Mouse (Mus musculus): Measurements from ENCODE around the gene Pth1r. TPM values are rescaled to one million over a fixed set of nuclear protein-coding genes. Genes with fewer than 3 reads are reported as not detected.
A peak's percentile ranks its signal among the peaks of the same experiment; 100 is the strongest.

Pth1r gene
- polyA plus RNA-seq, 2 experiments = 96.9 to 149 TPM

- TF ChIP-seq POLR2A (IDR thresholded peaks at IDR 0.05; ENCODE audit: borderline replicate concordance, extremely low read depth, insufficient read depth, insufficient read length) = no peak
- Histone ChIP-seq H3K9me3 (ENCODE audit: control insufficient read depth, low read length) (no peaks in the 10 kb centered on the region), H3K36me3 (ENCODE audit: control insufficient read depth, insufficient read depth, low read length) (no peaks in the 10 kb centered on the region), H3K4me3 (replicated peaks; ENCODE audit: low read length) (no peak overlapping the region), H3K27me3 (ENCODE audit: control insufficient read depth, insufficient read depth, low read length) (no peaks in the 10 kb centered on the region), H3K27ac (replicated peaks; ENCODE audit: low read depth, low read length) (peak overlapping the region; percentile 68), H3K4me2 (replicated peaks; ENCODE audit: low read depth, low read length, severe bottlenecking) (peak overlapping the region; percentile 34), H3K4me1 (ENCODE audit: control insufficient read depth, insufficient read depth, low read length) (peaks cover 56% of the 10 kb centered on the region), H3K9ac (ENCODE audit: low read depth, low read length, severe bottlenecking) (no peak overlapping the region)
- peak; percentile 85 for ATAC-seq (ENCODE audit: low FRiP score, low read depth)
- peak; percentile 63 for DNase-seq (ENCODE audit: low spot score)
- WGBS = 5% methylated on average over 14 of the region's 14 CpGs
Measured at GRCm38 (mm10) chr9:110750404-110751187, 3.7 kb upstream of the Pth1r start.

GRCm38 (mm10) chr9:110748451-110748850, 1.5 kb upstream of the Pth1r start:
- Histone ChIP-seq H3K27ac (replicated peaks; ENCODE audit: low read depth, low read length) (no peak overlapping the region), H3K9me3 (ENCODE audit: control insufficient read depth, low read length) (no peaks in the 10 kb centered on the region), H3K4me2 (replicated peaks; ENCODE audit: low read depth, low read length, severe bottlenecking) (no peak overlapping the region), H3K9ac (ENCODE audit: low read depth, low read length, severe bottlenecking) (no peak overlapping the region), H3K36me3 (ENCODE audit: control insufficient read depth, insufficient read depth, low read length) (no peaks in the 10 kb centered on the region), H3K4me3 (replicated peaks; ENCODE audit: low read length) (no peak overlapping the region), H3K4me1 (ENCODE audit: control insufficient read depth, insufficient read depth, low read length) (peaks cover 55% of the 10 kb centered on the region), H3K27me3 (ENCODE audit: control insufficient read depth, insufficient read depth, low read length) (no peaks in the 10 kb centered on the region)
- WGBS = 53% methylated on average over 2 of the region's 2 CpGs
- DNase-seq (ENCODE audit: low spot score) (no peak), ATAC-seq (ENCODE audit: low FRiP score, low read depth) (no peak)
- no peak for TF ChIP-seq POLR2A (IDR thresholded peaks at IDR 0.05; ENCODE audit: borderline replicate concordance, extremely low read depth, insufficient read depth, insufficient read length)

- Histone ChIP-seq H3K4me2 (replicated peaks; ENCODE audit: low read depth, low read length, severe bottlenecking) (no peak overlapping the region), H3K27me3 (ENCODE audit: control insufficient read depth, insufficient read depth, low read length) (no peaks in the 10 kb centered on the region), H3K27ac (replicated peaks; ENCODE audit: low read depth, low read length) (0 out of 2 replicates have a peak overlapping the region, but pooled peaks have one; percentile 38), H3K9me3 (ENCODE audit: control insufficient read depth, low read length) (no peaks in the 10 kb centered on the region), H3K36me3 (ENCODE audit: control insufficient read depth, insufficient read depth, low read length) (no peaks in the 10 kb centered on the region), H3K4me3 (replicated peaks; ENCODE audit: low read length) (no peak overlapping the region), H3K9ac (ENCODE audit: low read depth, low read length, severe bottlenecking) (no peak overlapping the region), H3K4me1 (ENCODE audit: control insufficient read depth, insufficient read depth, low read length) (peaks cover 42% of the 10 kb centered on the region)
- ATAC-seq (ENCODE audit: low FRiP score, low read depth) (no peak), DNase-seq (ENCODE audit: low spot score) (no peak)
- WGBS = 14% methylated on average over 5 of the region's 5 CpGs
- TF ChIP-seq POLR2A (IDR thresholded peaks at IDR 0.05; ENCODE audit: borderline replicate concordance, extremely low read depth, insufficient read depth, insufficient read length) = no peak
Measured at GRCm38 (mm10) chr9:110746238-110746637, 707 bp downstream of the Pth1r start.

GRCm38 (mm10) chr9:110745752-110746151, 1.2 kb downstream of the Pth1r start:
- Histone ChIP-seq H3K4me3 (replicated peaks; ENCODE audit: low read length) (no peak overlapping the region), H3K27me3 (ENCODE audit: control insufficient read depth, insufficient read depth, low read length) (no peaks in the 10 kb centered on the region), H3K4me1 (ENCODE audit: control insufficient read depth, insufficient read depth, low read length) (peaks cover 42% of the 10 kb centered on the region), H3K9me3 (ENCODE audit: control insufficient read depth, low read length) (no peaks in the 10 kb centered on the region), H3K4me2 (replicated peaks; ENCODE audit: low read depth, low read length, severe bottlenecking) (no peak overlapping the region), H3K9ac (ENCODE audit: low read depth, low read length, severe bottlenecking) (no peak overlapping the region), H3K27ac (replicated peaks; ENCODE audit: low read depth, low read length) (no peak overlapping the region), H3K36me3 (ENCODE audit: control insufficient read depth, insufficient read depth, low read length) (no peaks in the 10 kb centered on the region)
- no peak for ATAC-seq (ENCODE audit: low FRiP score, low read depth)
- no peak for DNase-seq (ENCODE audit: low spot score)
- 16% methylated on average over 4 of the region's 5 CpGs for WGBS
- TF ChIP-seq POLR2A (IDR thresholded peaks at IDR 0.05; ENCODE audit: borderline replicate concordance, extremely low read depth, insufficient read depth, insufficient read length) = no peak

- Histone ChIP-seq H3K36me3 (ENCODE audit: control insufficient read depth, insufficient read depth, low read length) (peaks cover 11% of the 10 kb centered on the region), H3K4me2 (replicated peaks; ENCODE audit: low read depth, low read length, severe bottlenecking) (peak overlapping the region; percentile 74), H3K4me1 (ENCODE audit: control insufficient read depth, insufficient read depth, low read length) (peaks cover 39% of the 10 kb centered on the region), H3K27ac (replicated peaks; ENCODE audit: low read depth, low read length) (peak overlapping the region; percentile 94), H3K4me3 (replicated peaks; ENCODE audit: low read length) (peak overlapping the region; percentile 81), H3K9me3 (ENCODE audit: control insufficient read depth, low read length) (no peaks in the 10 kb centered on the region), H3K9ac (ENCODE audit: low read depth, low read length, severe bottlenecking) (peak overlapping the region; percentile 94), H3K27me3 (ENCODE audit: control insufficient read depth, insufficient read depth, low read length) (no peaks in the 10 kb centered on the region)
- no peak for DNase-seq (ENCODE audit: low spot score)
- WGBS = 3% methylated on average over 36 of the region's 63 CpGs
- peak; percentile 23 for ATAC-seq (ENCODE audit: low FRiP score, low read depth)
- TF ChIP-seq POLR2A (IDR thresholded peaks at IDR 0.05; ENCODE audit: borderline replicate concordance, extremely low read depth, insufficient read depth, insufficient read length) = no peak
Measured at GRCm38 (mm10) chr9:110743456-110744323, 3.3 kb downstream of the Pth1r start.

Measured in limb, embryonic 14.5 days (tissue).